Mouse (Mus musculus): ENCODE data around the gene Cd6. TPM values are rescaled to one million over a fixed set of nuclear protein-coding genes. Genes with fewer than 3 reads are reported as not detected.

The Cd6 gene
- total RNA-seq, 2 experiments from 2014 or later: 0.41 to 3.6 TPM

DNA sequence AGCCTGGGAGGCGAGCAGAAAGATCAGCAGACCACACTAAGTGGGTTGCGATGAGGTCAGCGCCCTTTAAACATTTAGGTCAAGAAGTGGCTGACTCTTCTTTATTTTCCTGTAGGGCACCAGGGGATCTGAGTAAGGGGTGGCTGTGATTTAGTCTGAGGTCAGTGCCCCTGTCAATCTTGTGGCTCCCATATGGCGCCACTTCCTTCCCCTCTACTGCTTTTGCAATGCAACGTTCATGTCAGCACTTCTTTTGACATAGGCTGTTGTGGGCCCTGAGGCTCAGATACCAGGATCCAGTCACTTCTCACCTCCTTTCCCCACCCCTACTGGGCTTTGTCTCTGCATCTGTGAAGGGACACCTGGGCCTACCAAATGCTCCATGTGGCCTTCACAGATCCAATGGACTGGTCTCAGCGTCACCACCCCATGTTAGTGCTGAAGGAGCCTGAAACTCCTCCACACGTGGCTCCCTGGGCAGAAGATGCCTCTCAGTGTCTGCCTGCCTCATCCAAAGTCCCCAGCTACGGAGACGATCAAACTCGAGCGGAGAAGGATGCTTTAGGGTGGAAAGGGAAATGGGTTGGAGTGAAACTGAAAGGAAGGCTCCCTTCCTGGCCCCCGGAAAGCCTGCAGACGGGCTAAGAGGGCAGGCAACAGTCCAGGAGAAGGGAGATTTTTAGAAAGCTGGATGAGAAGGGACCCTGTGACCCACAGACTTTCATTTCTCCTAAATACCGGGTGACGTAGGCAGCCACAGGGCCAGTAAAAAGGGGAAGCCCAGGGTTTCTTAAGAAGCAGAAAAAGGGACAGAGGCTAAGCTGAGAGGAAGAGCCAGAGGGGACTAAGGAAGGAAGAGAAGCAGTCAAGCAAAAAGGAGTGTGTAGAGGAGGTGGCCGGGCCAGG lies 12.1 kb upstream of the Cd6 start:
- intact Hi-C loops (cut with DNase I): no loop called here
- DNase-seq: peak; percentile 36 to 51

DNA sequence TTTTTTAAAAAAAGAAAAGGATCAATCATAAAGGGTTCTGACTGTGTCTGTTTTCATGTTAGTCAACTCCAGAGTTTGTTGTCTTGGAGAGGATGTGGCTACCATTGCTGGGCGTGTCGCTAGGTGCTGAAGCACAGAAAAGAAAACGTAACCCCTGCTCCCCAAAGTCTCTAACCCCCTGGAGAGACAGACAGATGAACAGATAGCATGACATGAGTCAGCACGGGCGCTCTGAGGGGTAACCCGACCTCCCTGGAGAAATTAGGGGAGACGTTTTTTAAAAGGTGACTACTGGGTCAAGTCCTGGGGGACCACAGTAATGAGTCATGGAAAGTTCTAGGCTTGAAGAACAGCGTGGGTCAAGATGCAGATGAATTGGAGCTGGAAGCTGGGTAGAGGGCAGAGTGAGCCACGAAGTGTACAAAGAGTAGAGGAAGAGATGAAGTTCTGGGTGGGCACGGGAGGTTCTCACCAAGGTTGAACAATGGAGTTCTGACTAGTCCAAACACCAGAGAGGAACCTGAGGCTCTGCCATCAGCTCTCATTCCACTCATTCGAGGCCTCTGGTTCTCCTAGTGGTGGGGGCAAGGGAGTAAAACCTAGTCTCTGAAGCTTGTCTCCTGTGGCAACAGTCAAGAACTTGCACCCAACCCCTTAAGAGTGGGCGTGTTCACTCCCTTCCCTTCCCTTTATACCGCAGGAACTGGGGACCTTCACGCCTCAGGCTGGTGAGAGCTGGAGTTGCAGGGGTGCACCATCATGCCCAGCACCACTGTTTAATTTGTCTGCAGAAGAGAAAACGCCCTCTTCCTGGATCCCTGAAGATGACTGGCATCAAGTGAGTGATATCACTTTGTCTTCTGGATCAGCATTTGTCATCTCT lies 9.4 kb upstream of the Cd6 start, which contains the start of gene Slc15a3:
Gene Slc15a3 (plus strand): TSS at position 718 of the 883 bp plus-strand sequence.
- intact Hi-C loops (cut with DNase I): no loop called here

DNA sequence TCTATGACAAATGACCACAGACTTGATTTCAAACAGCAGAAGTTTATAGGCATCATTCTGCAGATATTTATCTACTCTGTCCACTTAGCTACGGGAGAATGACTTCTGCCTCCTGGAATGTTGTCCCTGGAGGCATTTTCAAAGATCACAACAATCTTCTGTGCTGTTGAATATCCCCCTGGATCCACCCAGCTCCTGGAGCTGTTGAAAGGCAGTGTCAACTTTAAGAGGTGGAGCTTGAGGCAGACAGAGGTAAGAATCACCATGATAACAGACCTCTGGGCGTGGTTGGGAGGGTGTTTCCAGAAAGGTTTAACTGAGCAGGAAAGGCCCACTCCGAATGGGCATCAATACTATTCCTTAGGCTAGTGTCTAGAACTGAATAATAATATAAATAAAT lies 5.8 kb upstream of the Cd6 start:
- intact Hi-C loops (cut with DNase I): no loop called here
- no peak for DNase-seq

More for the DNA sequence above, 9.4 kb upstream of the Cd6 start, which contains the start of gene Slc15a3:
- DNase-seq: no peak

DNA sequence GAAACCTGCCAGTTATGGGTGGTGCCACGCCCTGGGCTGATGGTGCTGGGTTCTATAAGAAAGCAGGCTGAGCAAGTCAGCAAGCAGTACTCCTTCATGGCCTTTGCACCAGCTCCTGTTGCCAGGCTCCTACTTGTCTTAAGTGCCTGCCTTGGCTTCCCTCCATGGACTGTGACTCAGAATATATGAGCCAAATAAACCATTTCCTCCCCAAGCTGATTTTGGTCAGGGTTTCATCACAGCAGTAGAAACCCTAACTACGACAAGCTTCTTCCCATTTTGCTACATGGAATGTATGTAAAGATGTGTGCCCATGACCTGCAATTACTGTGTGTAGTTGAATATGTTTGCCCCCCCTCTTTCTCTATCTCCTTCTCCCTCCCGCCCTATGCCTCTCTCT lies 3.8 kb upstream of the Cd6 start:
- no peak for DNase-seq
- intact Hi-C loops (cut with DNase I): no loop called here

DNA sequence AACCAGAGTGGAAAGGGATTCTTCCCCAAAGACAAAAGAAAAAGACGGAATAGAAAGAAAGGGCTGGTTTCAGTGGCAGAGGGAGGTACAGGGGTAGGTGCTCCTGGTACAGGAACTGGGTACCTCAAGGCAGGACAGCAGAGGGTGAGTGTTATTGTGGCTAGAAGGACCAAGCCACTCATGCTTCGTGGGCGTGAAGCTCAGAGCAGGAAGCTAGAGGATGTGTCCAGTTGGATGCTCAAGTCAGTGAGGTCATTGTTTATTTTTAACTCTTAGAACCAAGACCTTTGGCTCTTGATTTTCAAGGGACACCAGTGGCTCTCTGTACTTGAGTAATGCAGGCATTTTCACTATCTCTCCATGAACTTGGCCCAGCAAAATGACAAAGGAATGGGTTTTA lies 2.2 kb upstream of the Cd6 start:
- DNase-seq: no peak
- intact Hi-C loops (cut with DNase I): no loop called here

DNA sequence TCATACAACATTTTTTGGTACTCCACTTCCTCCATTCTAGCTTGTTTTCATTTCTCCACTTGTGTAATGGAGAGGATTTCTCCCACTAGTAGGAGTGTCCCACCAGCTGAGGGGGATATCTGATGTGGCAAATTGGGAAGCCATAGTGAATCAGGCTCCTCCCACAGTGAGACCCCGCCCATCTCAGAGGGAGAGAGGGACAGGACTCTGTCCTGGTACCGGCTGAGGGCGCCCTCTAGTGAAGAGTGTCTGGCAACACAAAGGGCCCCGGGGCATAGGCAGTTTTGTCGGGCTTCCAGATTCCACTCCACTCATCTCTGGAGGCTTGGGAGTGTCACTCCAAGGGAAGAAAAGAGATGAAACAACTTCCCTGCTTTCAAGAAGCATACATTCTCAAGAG lies 1.6 kb upstream of the Cd6 start:
- DNase-seq: peak; percentile 65 to 85
- intact Hi-C loops (cut with DNase I): loop anchor here (2.0 kb wide), 1 partner anchor 117 kb away; no protein-coding TSS in a partner anchor

DNA sequence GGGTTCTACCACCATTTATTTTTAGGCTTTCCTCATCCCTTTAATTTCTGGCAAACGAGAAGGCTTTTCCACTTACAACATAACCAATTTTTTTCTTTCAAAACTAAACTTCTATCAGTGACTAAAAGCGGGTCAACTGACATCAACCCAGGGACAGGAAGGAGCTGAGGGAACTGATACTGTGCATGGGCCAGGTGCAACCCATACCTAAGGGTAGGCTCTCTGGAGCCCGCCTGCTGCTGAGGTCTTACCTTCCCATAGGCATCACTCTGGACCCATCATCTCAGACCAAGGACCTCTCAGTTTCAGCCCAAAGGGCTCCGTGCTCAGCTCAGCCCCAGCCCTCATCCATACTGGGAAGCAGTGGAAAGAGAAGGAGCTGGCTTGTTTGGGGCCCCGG lies 1.5 kb downstream of the Cd6 start:
- intact Hi-C loops (cut with DNase I): no loop called here
- DNase-seq: no peak

DNA sequence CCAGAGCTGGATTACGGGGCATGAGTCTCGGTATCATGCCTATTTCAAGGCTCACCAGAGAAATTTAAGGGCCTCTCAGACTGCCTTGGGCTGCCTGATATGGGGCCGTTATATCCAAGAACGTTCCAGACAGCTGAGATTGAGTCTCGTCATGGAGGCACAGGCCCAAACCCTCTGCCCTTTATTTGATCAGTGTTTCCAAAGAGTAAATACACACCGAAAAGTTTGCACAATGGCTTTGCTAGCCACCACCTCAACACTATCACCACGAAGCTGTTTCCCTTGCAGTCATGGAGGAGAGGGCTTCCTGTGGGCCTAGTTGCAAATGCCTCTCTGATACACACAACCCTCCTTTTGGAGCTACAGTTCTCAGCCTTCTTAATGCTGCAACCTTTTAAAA lies 5.8 kb downstream of the Cd6 start:
- intact Hi-C loops (cut with DNase I): no loop called here
- DNase-seq: no peak

DNA sequence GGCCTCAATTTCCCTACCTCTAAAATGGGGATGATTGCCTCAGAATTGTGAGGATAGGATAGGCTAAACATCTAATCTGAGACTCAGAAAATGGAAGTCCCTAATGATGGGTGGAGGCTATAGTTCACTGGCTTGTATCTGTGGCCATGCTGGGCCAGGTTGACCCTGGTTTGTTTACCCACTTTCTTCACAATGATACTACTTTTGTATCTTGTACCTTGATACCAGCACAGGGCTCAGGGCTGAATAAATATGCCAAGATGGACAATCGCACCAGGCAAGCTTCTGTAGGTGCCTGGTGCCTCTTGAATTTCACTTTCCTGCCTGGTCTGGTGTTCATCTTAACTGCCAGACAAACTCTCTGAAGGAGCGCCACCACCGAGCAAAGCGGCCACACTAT lies 7.3 kb downstream of the Cd6 start:
- no peak for DNase-seq
- intact Hi-C loops (cut with DNase I): no loop called here

DNA sequence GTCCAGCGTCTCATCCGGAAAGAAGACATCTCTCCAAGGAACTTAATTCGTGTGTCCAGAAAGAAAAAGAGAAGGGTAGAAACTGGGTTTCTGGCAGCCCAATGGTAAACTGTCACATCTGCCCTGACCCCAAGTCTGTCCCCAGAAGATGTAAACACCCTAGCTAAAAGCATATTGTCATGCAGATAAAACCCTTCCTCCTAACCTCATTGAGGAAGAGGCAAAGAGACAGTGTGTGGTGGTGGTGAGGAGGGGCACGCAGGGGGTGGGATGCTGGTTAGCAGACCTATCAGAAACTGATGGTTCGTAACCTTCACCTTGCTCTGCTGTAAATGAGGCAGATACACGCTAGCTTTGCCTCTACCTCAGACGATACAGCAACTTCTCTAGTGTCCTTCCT lies 8.5 kb downstream of the Cd6 start:
- intact Hi-C loops (cut with DNase I): no loop called here
- DNase-seq: no peak

DNA sequence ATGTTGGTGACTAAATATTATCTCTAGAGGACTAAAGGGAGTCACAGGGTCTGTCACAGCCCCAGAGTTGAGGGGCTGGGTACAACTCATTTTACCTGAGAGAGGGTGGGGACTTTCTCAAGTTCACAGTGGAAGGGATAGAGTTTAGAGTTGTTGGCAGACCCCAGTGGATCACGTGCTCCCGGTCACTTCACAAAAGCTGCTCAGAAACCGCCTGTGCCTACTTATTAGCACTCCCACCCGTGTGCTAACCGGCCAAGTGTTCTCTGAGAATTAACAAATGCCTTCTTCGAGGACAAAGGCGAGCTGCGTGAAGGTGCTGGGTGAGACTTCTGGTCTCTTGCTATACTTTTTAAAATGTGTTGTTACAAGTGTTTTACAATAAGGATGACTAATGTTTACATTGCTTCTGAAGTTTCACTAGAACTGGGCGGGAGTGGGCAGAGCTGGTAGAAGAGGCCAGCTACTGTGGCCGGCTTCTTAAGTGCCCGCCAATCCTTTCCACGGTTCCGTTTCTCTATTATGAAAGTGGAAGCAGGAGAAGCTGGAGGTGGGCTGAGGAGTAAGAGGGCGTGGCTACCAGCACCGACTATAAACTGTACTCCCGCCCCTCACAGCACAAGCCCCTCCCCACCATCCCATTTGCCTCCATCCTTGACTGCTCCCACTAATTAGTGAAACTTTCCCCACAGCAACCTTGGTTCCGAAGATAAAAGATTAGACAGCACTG lies 11.5 kb downstream of the Cd6 start:
- DNase-seq: no peak

DNA sequence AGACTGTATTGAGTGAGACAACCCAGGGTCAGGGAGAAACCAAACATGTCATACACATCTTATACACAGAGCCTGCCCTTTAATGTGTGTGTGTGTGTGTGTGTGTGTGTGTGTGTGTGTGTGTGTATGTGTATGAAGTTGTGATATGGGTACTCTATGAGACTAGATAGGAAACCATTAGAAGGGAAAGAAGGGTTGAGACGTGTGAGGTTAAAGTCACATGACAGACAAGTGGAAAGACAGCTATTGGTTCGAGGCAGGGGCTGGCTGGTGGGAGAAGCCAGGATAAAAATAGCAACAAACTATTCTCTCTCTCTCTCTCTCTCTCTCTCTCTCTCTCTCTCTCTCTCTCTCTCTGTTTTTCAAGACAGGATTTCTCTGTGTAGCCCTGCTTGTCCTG lies 13.4 kb downstream of the Cd6 start:
- no peak for DNase-seq
- intact Hi-C loops (cut with DNase I): no loop called here

More for the DNA sequence above, 11.5 kb downstream of the Cd6 start:
- intact Hi-C loops (cut with DNase I): no loop called here

DNA sequence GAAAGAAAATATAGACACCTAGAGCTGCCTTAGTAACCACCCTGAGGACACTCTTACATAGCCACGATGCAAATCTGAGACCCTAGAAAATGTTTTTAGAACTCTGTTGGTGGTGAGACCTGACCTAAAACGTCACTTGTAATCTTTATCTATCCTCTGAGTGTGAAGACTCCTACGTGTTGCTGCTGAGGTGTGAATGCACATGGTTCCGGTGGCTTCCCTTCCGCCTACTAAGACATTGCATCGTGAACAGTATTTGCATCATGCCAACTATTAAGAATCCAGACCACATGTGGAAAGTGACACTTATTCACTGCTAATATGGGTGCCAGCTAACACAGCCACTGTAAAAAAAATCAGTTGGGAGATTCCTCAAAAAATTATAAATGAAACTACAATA lies 14.0 kb downstream of the Cd6 start:
- intact Hi-C loops (cut with DNase I): no loop called here
- DNase-seq: no peak

DNA sequence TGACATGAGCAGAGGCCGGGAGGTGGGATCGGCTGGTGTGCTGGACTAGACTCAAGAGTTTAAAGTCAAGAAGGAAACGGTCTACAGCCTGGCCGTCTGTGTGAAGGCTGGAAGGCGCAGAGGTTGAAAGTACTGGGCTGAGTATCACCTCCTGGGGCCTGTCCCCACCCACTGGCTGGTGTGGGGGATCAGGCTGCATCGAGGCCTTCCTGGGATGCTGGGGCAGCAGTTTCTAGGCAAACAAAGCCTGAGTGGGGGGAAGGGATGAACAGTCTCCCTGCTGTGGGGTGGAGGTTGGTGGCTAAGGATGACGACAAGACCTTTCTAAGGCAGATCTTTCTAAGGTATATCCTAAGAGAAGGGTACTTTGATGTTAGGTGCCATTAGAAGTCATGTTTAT lies 16.0 kb downstream of the Cd6 start:
- intact Hi-C loops (cut with DNase I): no loop called here
- no peak for DNase-seq

DNA sequence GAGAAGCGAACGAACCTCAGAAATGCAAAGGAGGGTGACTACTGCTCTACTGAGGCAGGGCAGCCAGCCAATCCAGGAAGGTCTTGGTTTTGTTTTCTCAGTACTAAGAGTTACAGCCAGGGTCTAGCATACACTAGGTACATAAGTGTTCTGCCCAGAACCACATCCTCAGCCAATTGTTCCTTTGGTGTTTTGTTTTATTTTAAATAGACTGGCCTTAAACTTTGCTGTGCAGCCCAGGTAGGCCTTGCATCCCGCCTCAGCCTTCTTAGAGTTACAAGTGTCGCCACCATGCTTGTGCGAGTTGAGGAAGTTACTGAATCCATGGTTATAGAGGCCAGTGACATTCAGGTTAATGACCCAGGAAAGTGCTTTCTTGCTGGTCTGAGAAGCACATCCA lies 16.8 kb downstream of the Cd6 start:
- intact Hi-C loops (cut with DNase I): no loop called here

DNA sequence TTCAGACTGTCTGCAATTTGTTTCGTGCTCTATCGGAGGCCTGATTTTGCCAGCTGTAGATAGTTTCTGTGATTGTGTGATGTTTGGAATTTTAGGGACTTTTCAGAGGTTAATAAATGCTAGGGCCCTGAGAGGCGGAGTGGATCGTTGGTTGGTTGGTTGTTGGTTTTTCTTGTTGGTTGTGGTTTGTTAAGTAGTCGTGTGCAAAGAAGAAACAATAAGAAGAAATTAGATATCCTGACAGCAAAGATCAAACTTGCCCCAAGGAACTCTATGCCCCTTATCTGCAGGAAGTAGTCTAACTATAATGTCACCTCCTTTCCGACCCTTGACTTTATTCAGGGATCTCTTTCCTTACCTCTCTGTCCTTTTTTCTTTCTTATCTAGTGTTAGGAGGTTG lies 18.4 kb downstream of the Cd6 start:
- intact Hi-C loops (cut with DNase I): no loop called here
- no peak for DNase-seq

More for the DNA sequence above, 16.8 kb downstream of the Cd6 start:
- DNase-seq: no peak

DNA sequence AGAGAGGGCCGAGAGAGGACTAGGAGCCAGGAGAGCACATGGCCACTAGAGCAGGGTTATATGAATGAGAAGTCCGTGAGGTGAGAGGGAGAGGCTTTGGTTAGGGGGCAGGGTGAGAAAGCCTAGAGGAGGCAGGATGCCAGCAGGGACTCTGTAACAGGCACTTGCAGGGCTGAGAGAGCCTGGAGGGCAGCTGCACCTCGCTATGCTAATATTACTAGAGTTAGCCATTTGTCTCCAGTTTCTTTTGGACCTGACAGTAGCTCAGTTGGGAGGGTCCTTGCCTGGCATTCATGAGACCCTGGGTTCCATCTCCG lies 19.7 kb downstream of the Cd6 start:
- intact Hi-C loops (cut with DNase I): no loop called here
- DNase-seq: no peak

DNA sequence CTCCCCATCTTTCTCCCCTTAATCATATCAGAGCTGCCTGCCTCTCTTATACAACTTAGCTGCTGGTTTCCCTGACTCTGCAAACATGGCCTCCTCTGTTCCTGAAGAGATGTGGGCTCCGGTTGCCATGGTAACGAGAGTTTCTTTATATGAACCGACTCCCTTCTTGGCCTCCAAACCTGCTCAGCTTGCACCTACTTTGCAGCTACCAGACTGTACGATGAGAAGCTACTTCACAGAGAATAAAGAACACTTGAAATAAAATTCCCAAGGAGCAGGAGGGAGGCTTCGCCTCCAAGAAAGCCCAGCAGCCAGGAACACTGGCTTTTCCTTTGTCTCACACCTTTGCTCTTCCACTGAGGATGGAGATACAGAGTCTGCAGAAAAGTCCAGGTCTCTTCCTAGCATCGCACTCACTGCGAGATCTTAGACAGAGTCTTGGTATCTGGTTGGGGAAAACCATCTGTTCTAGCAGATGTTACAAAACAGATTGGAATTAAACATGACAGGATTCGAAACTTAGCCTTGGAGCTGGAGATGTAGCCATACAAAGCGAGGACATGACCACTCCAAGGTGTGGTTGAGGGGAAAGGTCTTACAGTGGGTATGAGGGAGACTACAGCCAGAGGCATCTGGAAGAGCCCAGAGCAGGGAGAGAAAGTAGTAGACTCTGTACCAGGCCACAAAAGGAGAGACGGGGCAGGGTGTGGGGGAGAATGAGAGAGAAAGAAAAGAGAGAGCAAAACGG lies 20.3 kb downstream of the Cd6 start:
- intact Hi-C loops (cut with DNase I): no loop called here
- DNase-seq: no peak

DNA sequence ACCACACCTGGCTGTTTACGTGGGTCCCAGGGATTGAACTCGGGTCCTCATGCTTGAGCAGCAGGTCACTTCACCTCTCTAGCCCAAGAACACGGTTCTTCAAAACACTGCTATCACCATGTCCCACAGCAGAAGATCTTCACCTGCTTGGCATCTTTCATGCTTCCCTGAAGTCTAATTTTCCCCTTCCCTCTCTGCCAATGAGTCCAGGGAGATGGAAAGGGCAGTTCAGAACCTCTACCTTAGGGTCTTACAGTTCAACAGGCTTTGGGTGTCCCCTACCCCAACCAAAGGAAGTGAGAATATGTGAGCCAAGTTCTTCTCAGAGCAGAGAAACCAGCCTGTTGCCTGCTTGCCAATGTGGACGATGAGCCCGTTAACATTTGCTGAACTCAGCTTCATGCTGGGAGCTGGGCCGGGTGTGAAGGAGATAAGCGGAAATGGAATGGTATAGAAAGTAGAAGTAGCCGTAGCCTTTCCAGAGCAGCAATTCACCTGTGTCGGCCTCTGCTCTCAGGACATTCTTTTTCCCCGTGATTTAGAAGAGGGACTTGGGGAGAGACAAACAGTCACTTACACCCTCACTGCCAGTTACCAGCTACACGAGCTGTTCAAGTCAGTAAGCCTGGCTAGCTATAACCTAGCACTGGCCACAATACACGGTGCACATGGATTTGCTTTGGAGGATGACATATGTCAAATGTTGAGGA lies 21.2 kb downstream of the Cd6 start:
- intact Hi-C loops (cut with DNase I): no loop called here
- DNase-seq: no peak

All from heart, postnatal 14 days (tissue).